Mouse (Mus musculus): Measurements from ENCODE around the gene Naa50.

DNA sequence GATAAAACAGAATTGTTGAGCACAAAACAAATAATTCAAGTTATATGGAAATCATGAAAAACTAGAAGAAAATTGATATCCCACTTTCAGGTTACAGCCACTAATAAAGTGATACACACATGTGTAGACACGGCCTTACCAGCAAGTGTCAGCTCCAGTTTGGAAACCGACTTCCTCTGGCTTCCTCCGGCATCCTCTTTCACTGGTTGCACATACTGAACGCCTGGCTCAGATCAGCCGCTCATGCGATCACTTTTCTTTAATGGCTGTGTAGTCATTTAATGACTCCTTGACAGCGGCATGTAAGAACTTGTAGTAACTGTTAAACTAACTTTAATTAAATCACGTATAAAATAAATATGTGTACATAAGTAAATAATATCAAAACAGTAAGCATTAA, 66.3 kb downstream of the Naa50 start:
- TF ChIP-seq CTCF (IDR thresholded peaks at IDR 0.05; ENCODE audit: control insufficient read depth, insufficient read depth, insufficient replicate concordance, low read depth, low read length) (no peak), POLR2A (IDR thresholded peaks at IDR 0.05; ENCODE audit: control insufficient read depth, low read depth, low read length) (no peak)
